15 mouse cellular contexts compared by ENCODE assay signal in the genomic region with DNA sequence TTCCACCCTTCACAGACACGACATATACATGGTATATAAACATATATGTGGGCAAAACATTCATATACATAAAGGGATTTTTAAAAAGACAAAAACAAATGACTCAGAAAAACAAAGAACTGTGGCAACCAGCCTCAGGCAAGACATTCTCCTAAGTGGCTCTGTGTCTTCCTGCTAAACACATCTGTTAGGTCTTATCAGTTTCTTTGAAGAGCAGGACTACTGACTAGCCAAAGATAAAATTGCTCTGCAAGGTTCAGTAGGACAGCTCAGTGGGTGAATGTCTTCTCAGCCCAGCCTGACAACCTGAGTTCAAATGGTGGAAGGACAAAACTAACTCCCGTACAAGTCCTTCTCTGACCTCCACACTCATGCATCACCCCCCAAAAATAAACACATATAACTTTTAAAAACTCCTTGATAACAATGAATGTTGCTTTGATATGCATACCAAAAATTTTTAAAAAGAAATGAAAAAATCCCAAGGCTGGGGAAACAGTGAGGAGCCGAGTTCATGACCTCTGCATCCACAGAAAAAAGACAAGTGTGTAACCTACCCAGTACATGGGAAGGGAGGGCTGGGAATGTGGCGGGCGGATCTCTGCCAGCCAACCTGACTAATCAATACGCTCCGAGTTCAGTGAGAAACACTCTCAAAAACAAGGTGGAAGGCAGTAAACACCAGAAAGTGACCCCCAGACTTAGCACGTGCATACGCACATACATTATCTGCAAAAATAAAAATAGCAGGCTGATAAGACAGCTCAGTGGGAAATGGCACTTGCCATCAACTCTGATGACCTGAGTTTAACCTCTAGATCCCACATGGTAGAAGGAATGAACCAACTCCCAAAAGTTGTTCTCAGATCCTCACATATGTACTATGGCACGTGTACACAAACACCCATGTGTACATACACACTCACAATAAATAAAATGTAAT. TPM values are rescaled to one million over a fixed set of nuclear protein-coding genes. Genes with fewer than 3 reads are reported as not detected.
A peak's percentile ranks its signal among the peaks of the same experiment; 100 is the strongest.
DNase-seq lines count a peak whose midpoint lies in the region; ATAC-seq and TF ChIP-seq lines count a peak whose summit lies in the region.
"Had no signal": no experiment of that assay in that cellular context is flagged by ENCODE, and none has a peak within 500 bp of the region (broad histone marks: within the 10 kb centered on the region; RNA-seq: fewer than 3 reads in every experiment).

No protein-coding gene starts in this region.

- 50% methylated on average over 10 of the region's 10 CpGs for WGBS in stomach, embryonic 15.5 days
- 57% methylated on average over 10 of the region's 10 CpGs for WGBS in stomach, postnatal 0 days
- WGBS in heart, embryonic 14.5 days = 22% methylated on average over 10 of the region's 10 CpGs
- 36% methylated on average over 10 of the region's 10 CpGs for WGBS in liver, embryonic 12.5 days (ENCODE audit: insufficient replicate concordance)
- WGBS in forebrain, embryonic 12.5 days = 94% methylated on average over 10 of the region's 10 CpGs
- 86% methylated on average over 10 of the region's 10 CpGs for WGBS in hindbrain, embryonic 11.5 days

- no peak overlapping the region for H3K27ac ChIP-seq in stomach, embryonic 15.5 days
- H3K27ac ChIP-seq in stomach, postnatal 0 days (replicated peaks) = no peak overlapping the region
- peak overlapping the region; percentile 79 to 86 for H3K27ac ChIP-seq in heart, embryonic 14.5 days (replicated peaks in 1 of 2; ENCODE audit: control insufficient read depth in 1 of 2, insufficient read depth in 1 of 2, low read depth in 2 of 2, low read length in 2 of 2)
- peak overlapping the region; percentile 66 for H3K27ac ChIP-seq in liver, embryonic 12.5 days
- H3K27ac ChIP-seq in forebrain, embryonic 12.5 days = no peak overlapping the region
- no peak overlapping the region for H3K27ac ChIP-seq in hindbrain, embryonic 11.5 days (ENCODE audit: low read depth, low read length)

- no peak for DNase-seq in stomach, postnatal 0 days (ENCODE audit: low spot score)
- DNase-seq in hindbrain, embryonic 11.5 days (ENCODE audit: low spot score) = no peak
- DNase-seq in left cerebral cortex, postnatal 4 days = no peak
- DNase-seq: cerebellum, adult 11-12 months; kidney, adult 18-20 months; kidney, postnatal 14 days; lung, postnatal 10 days; right cerebral cortex, postnatal 14 days; thymus, postnatal 25 days had no signal

- H3K9ac ChIP-seq in stomach, embryonic 15.5 days = no peak overlapping the region
- H3K9ac ChIP-seq in stomach, postnatal 0 days (ENCODE audit: low read length) = no peak overlapping the region
- H3K9ac ChIP-seq in heart, embryonic 14.5 days (ENCODE audit: low read length) = peak overlapping the region; percentile 14; the same call in 1 of the 2 replicates
- H3K9ac ChIP-seq in liver, embryonic 12.5 days = no peak overlapping the region
- H3K9ac ChIP-seq in forebrain, embryonic 12.5 days = no peak overlapping the region
- no peak overlapping the region for H3K9ac ChIP-seq in hindbrain, embryonic 11.5 days (ENCODE audit: low read depth, low read length)

- H3K4me3 ChIP-seq in stomach, embryonic 15.5 days (replicated peaks) = no peak overlapping the region
- H3K4me3 ChIP-seq in stomach, postnatal 0 days (ENCODE audit: low read depth, low read length) = no peak overlapping the region
- no peak overlapping the region for H3K4me3 ChIP-seq in heart, embryonic 14.5 days (ENCODE audit: control insufficient read depth in 1 of 2, insufficient read depth in 1 of 2, low read depth in 1 of 2, low read length in 2 of 2)
- H3K4me3 ChIP-seq in liver, embryonic 12.5 days = no peak overlapping the region
- H3K4me3 ChIP-seq in forebrain, embryonic 12.5 days (replicated peaks) = no peak overlapping the region
- H3K4me3 ChIP-seq in hindbrain, embryonic 11.5 days (ENCODE audit: low read depth, low read length) = no peak overlapping the region
- H3K4me3 ChIP-seq: megakaryocyte, embryonic 14.5 days had no signal

- TF ChIP-seq CTCF in stomach, postnatal 0 days (IDR thresholded peaks at IDR 0.05; ENCODE audit: low read depth) = no peak

- no peaks in the 10 kb centered on the region for H3K27me3 ChIP-seq in stomach, embryonic 15.5 days (replicated peaks)
- H3K27me3 ChIP-seq in stomach, postnatal 0 days (ENCODE audit: control insufficient read depth, insufficient read depth, low read length) = no peaks in the 10 kb centered on the region
- H3K27me3 ChIP-seq in heart, embryonic 14.5 days (ENCODE audit: control insufficient read depth, insufficient read depth, low read length) = no peaks in the 10 kb centered on the region
- no peaks in the 10 kb centered on the region for H3K27me3 ChIP-seq in liver, embryonic 12.5 days (replicated peaks)
- H3K27me3 ChIP-seq in forebrain, embryonic 12.5 days = no peaks in the 10 kb centered on the region
- H3K27me3 ChIP-seq in hindbrain, embryonic 11.5 days (ENCODE audit: control insufficient read depth, insufficient read depth, low read length) = no peaks in the 10 kb centered on the region
- H3K27me3 ChIP-seq: megakaryocyte, embryonic 14.5 days had no signal

- no peaks in the 10 kb centered on the region for H3K9me3 ChIP-seq in stomach, embryonic 15.5 days
- H3K9me3 ChIP-seq in stomach, postnatal 0 days (ENCODE audit: control insufficient read depth, low read length) = no peaks in the 10 kb centered on the region
- no peaks in the 10 kb centered on the region for H3K9me3 ChIP-seq in heart, embryonic 14.5 days (ENCODE audit: control insufficient read depth, low read length)
- no peaks in the 10 kb centered on the region for H3K9me3 ChIP-seq in liver, embryonic 12.5 days (replicated peaks)
- no peaks in the 10 kb centered on the region for H3K9me3 ChIP-seq in forebrain, embryonic 12.5 days
- H3K9me3 ChIP-seq in hindbrain, embryonic 11.5 days (ENCODE audit: control insufficient read depth, low read length) = no peaks in the 10 kb centered on the region
- H3K9me3 ChIP-seq: megakaryocyte, embryonic 14.5 days had no signal

- TF ChIP-seq EP300 in stomach, postnatal 0 days (optimal IDR thresholded peaks at IDR 0.05) = no peak

- 0 out of 2 replicates have a peak, but pooled peaks have one; percentile 68 for ATAC-seq in stomach, embryonic 15.5 days (ENCODE audit: insufficient read depth, low FRiP score, low read depth)
- no peak for ATAC-seq in stomach, postnatal 0 days (ENCODE audit: low FRiP score, low TSS enrichment)
- ATAC-seq in heart, embryonic 14.5 days (ENCODE audit: insufficient number of reproducible peaks, insufficient read depth, low FRiP score, low read depth) = peak; percentile 52; the same call in 1 of the 2 replicates
- ATAC-seq in liver, embryonic 12.5 days = peak; percentile 93
- no peak for ATAC-seq in forebrain, embryonic 12.5 days (ENCODE audit: low FRiP score)
- ATAC-seq in hindbrain, embryonic 11.5 days (ENCODE audit: low FRiP score) = no peak
- ATAC-seq: hindbrain, embryonic 16.5 days had no signal

- H3K4me2 ChIP-seq in stomach, embryonic 15.5 days = no peak overlapping the region
- H3K4me2 ChIP-seq in stomach, postnatal 0 days (replicated peaks; ENCODE audit: low read depth) = no peak overlapping the region
- peak overlapping the region; percentile 44 for H3K4me2 ChIP-seq in heart, embryonic 14.5 days (ENCODE audit: low read length)
- peak overlapping the region; percentile 58 for H3K4me2 ChIP-seq in liver, embryonic 12.5 days
- no peak overlapping the region for H3K4me2 ChIP-seq in forebrain, embryonic 12.5 days
- no peak overlapping the region for H3K4me2 ChIP-seq in hindbrain, embryonic 11.5 days (replicated peaks; ENCODE audit: low read depth, low read length)

- H3K36me3 ChIP-seq in stomach, embryonic 15.5 days = no peaks in the 10 kb centered on the region
- no peaks in the 10 kb centered on the region for H3K36me3 ChIP-seq in stomach, postnatal 0 days (ENCODE audit: control insufficient read depth, insufficient read depth, low read length)
- H3K36me3 ChIP-seq in heart, embryonic 14.5 days (ENCODE audit: control insufficient read depth, insufficient read depth, low read length) = no peaks in the 10 kb centered on the region
- 0 out of 2 replicates have a peak, but pooled peaks cover 4% of the 10 kb centered on the region for H3K36me3 ChIP-seq in liver, embryonic 12.5 days
- no peaks in the 10 kb centered on the region for H3K36me3 ChIP-seq in forebrain, embryonic 12.5 days (replicated peaks)
- H3K36me3 ChIP-seq in hindbrain, embryonic 11.5 days (ENCODE audit: control insufficient read depth, insufficient read depth, low read length) = no peaks in the 10 kb centered on the region

- intact Hi-C loops in left cerebral cortex, postnatal 4 days (cut with DNase I) = no loop called here

- H3K4me1 ChIP-seq in stomach, embryonic 15.5 days = no peaks in the 10 kb centered on the region
- H3K4me1 ChIP-seq in stomach, postnatal 0 days (replicated peaks; ENCODE audit: control insufficient read depth, insufficient read depth) = no peaks in the 10 kb centered on the region; the same call in 1 of the 2 replicates
- peaks cover 19 to 42% of the 10 kb centered on the region in 2 experiments for H3K4me1 ChIP-seq in heart, embryonic 14.5 days (ENCODE audit: control insufficient read depth in 2 of 2, insufficient read depth in 2 of 2, low read length in 2 of 2)
- peaks cover 79% of the 10 kb centered on the region for H3K4me1 ChIP-seq in liver, embryonic 12.5 days
- no peaks in the 10 kb centered on the region for H3K4me1 ChIP-seq in forebrain, embryonic 12.5 days
- H3K4me1 ChIP-seq in hindbrain, embryonic 11.5 days (replicated peaks; ENCODE audit: control insufficient read depth, insufficient read depth, low read length) = no peaks in the 10 kb centered on the region; the same call in 1 of the 2 replicates

RNA-seq across cellular contexts. Expression of a gene that starts 49.0 kb away (rescaled TPM):
- polyA plus RNA-seq in stomach, embryonic 15.5 days (2015; fragmentation: Nextera tagmentation; extraction: Ambion mirVana) = 37.9 and 40.2 TPM in 2 replicates
- polyA plus RNA-seq in stomach, postnatal 0 days (2015; fragmentation: Nextera tagmentation; extraction: Ambion mirVana) = 20.9 and 24.2 TPM in 2 replicates
- polyA plus RNA-seq in heart, embryonic 14.5 days (2014; fragmentation: Nextera tagmentation; extraction: Ambion mirVana) = 56.9 and 59.0 TPM in 2 replicates
- 18.1 and 20.1 TPM in 2 replicates for polyA plus RNA-seq in liver, embryonic 12.5 days (2016; fragmentation: Nextera tagmentation; extraction: Ambion mirVana)
- 43.7 and 44.7 TPM in 2 replicates for polyA plus RNA-seq in forebrain, embryonic 12.5 days (2016; fragmentation: Nextera tagmentation; extraction: Ambion mirVana)
- 41.1 and 49.3 TPM in 2 replicates for polyA plus RNA-seq in hindbrain, embryonic 11.5 days (2014; fragmentation: Nextera tagmentation; extraction: Ambion mirVana)
- 10 to 100 TPM; 59.8 to 61.2 TPM for total RNA-seq in left cerebral cortex, postnatal 4 days (2021)

Comparison
In these comparisons a context has a peak if more than half of its experiments do, and no peak if none do; other contexts are left out.
1. ATAC-seq: peak in stomach, embryonic 15.5 days (single experiment), heart, embryonic 14.5 days (single experiment) and liver, embryonic 12.5 days (single experiment); none in stomach, postnatal 0 days (single experiment), forebrain, embryonic 12.5 days (single experiment) and hindbrain, embryonic 11.5 days (single experiment).
2. H3K27ac ChIP-seq: peak in heart, embryonic 14.5 days (2 of 2) and liver, embryonic 12.5 days (single experiment); none in stomach, embryonic 15.5 days (single experiment), stomach, postnatal 0 days (single experiment), forebrain, embryonic 12.5 days (single experiment) and hindbrain, embryonic 11.5 days (single experiment).
3. H3K4me2 ChIP-seq: peak in heart, embryonic 14.5 days (single experiment) and liver, embryonic 12.5 days (single experiment); none in stomach, embryonic 15.5 days (single experiment), stomach, postnatal 0 days (single experiment), forebrain, embryonic 12.5 days (single experiment) and hindbrain, embryonic 11.5 days (single experiment).